Mouse (Mus musculus) C2C12 (cell line): ENCODE results near the gene Abca5. TPM values are rescaled to one million over a fixed set of nuclear protein-coding genes. Genes with fewer than 3 reads are reported as not detected.

Experiments
- H3K27me3 ChIP-seq: one replicate; pipeline ENCODE4 v1.6.1; 2011; ENCODE audit not compliant: control insufficient read depth, insufficient read depth, insufficient read length
- H3K36me3 ChIP-seq: one replicate; pipeline ENCODE4 v1.6.1; 2011; ENCODE audit not compliant: control insufficient read depth, insufficient read depth
- H3K4me3 ChIP-seq: one replicate; pipeline ENCODE4 v1.5.1; 2011; ENCODE audit warnings: mild to moderate bottlenecking, control low read depth; ENCODE audit not compliant: poor library complexity, insufficient read depth, severe bottlenecking
- H3K79me2 ChIP-seq: one replicate; pipeline ENCODE4 v1.6.1; 2011; ENCODE audit not compliant: control insufficient read depth, insufficient read depth
- H3K79me3 ChIP-seq: one replicate; pipeline ENCODE4 v1.6.1; 2011; ENCODE audit warnings: low read depth, control low read depth
- H3ac ChIP-seq: one replicate; pipeline ENCODE3; 2011; ENCODE audit warnings: low read depth; ENCODE audit not compliant: control insufficient read depth, insufficient read length
- CEBPB ChIP-seq: IDR thresholded peaks from one replicate; pipeline ENCODE4 v1.6.1; 2011; ENCODE audit warnings: low read depth, mild to moderate bottlenecking, control low read depth, moderate library complexity
- CTCF ChIP-seq: IDR thresholded peaks from one replicate; pipeline ENCODE4 v1.5.1; 2011; ENCODE audit not compliant: control insufficient read depth, insufficient read depth, insufficient read length
- FOSL1 ChIP-seq: IDR thresholded peaks from one replicate; pipeline ENCODE4 v1.8.0; 2011; ENCODE audit warnings: mild to moderate bottlenecking, low read length; ENCODE audit not compliant: poor library complexity, insufficient read depth, severe bottlenecking
- MAX ChIP-seq: IDR thresholded peaks from one replicate; pipeline ENCODE4 v1.6.1; 2011; ENCODE audit warnings: mild to moderate bottlenecking, control low read depth
- MYOD1 ChIP-seq: IDR thresholded peaks from one replicate; pipeline ENCODE4 v1.6.1; 2011; ENCODE audit warnings: low read depth; ENCODE audit not compliant: control insufficient read depth, insufficient read length
- MYOG ChIP-seq: IDR thresholded peaks from one replicate; pipeline ENCODE4 v1.6.1; 2011; ENCODE audit not compliant: control insufficient read depth, insufficient read length; ENCODE audit errors: extremely low read depth
- USF1 ChIP-seq: IDR thresholded peaks from one replicate; pipeline ENCODE4 v1.6.1; 2011; ENCODE audit warnings: low read depth, mild to moderate bottlenecking, control low read depth, moderate library complexity
- polyA plus RNA-seq: library from polyadenylated mRNA; unstranded; fragments of >200 nt; fragmentation: generic; extraction: Trizol; gene quantifications from one replicate; pipeline ENCODE4 v1.2.1, GENCODE M21; 2012; ENCODE audit warnings: missing spikeins

Abca5 gene
- polyA plus RNA-seq, 1 experiment = 0.99 TPM

DNA sequence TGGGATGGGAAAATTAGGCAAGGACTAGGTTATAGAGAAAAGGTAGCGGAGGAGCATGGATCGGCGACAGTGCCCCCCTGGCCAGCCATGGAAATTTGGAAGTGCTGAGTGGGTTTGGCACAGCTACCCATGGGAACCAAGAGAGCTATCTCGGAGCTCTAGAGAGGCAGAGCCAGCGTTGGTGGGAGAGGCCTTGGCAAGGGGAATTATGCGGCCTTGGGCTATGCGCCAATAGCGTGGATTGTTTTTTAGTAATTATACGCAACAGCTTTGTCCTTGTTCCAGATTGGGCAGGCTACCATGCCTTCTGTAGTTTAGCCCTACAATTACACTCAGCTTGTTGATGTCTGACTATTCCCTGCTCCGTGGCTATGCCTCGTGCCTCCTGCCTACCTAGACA is 70.8 kb downstream of the Abca5 start:
- Histone ChIP-seq H3ac (no peak overlapping the region), H3K4me3 (no peak overlapping the region), H3K79me2 (no peaks in the 10 kb centered on the region), H3K79me3 (no peaks in the 10 kb centered on the region), H3K36me3 (no peaks in the 10 kb centered on the region), H3K27me3 (no peaks in the 10 kb centered on the region)
- TF ChIP-seq USF1 = no peak
- TF ChIP-seq MAX = no peak
- TF ChIP-seq FOSL1 = no peak
- TF ChIP-seq CEBPB = no peak
- no peak for TF ChIP-seq MYOD1
- no peak for TF ChIP-seq CTCF
- TF ChIP-seq MYOG = no peak

DNA sequence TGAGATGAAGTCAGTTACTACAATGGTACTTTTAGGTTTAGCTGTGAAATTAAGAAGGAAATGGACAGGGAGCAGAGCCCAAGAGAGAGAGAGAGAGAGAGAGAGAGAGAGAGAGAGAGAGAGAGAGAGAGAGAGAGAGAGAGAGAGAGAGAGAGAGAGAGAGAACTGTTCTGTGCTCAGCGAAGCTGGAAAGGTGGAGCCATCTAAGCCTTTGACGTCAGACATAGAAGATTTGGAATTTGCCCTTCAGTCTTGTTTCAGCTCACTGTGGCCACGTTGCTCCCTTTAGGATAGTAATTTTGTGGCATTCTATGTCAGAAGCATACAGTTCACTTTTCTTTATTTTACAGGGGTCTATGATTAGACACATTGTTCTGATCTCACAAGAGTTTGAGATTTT is 75.6 kb downstream of the Abca5 start:
- TF ChIP-seq MAX = no peak
- TF ChIP-seq MYOD1 = no peak
- no peak for TF ChIP-seq MYOG
- no peak for TF ChIP-seq CEBPB
- no peak for TF ChIP-seq CTCF
- TF ChIP-seq FOSL1 = no peak
- no peak for TF ChIP-seq USF1
- H3K79me3 ChIP-seq = no peaks in the 10 kb centered on the region
- H3K79me2 ChIP-seq = no peaks in the 10 kb centered on the region
- H3ac ChIP-seq = no peak overlapping the region
- H3K27me3 ChIP-seq = no peaks in the 10 kb centered on the region
- H3K36me3 ChIP-seq = no peaks in the 10 kb centered on the region
- no peak overlapping the region for H3K4me3 ChIP-seq

DNA sequence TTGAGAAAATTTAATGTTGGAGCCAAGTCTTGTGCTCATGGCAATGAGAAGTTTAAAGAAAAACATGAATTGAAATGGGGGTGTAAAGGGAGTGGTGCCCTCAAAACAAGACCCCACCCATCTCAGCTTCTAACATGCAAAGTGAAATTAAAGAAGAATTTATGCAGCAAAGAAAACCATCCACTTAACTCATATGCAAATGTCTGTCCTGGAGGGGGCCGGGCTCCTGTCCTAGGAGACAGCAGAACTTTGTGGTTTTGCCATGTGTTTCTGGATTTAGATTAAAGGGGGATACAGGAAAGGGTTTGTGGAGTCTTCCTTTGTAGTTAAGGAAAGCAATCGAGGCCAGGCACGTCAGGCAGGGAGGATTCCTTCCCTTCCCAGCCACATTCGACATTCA is 79.6 kb downstream of the Abca5 start:
- Histone ChIP-seq H3K79me2 (no peaks in the 10 kb centered on the region), H3K27me3 (no peaks in the 10 kb centered on the region), H3ac (no peak overlapping the region), H3K36me3 (no peaks in the 10 kb centered on the region), H3K4me3 (no peak overlapping the region), H3K79me3 (no peaks in the 10 kb centered on the region)
- no peak for TF ChIP-seq MYOD1
- no peak for TF ChIP-seq USF1
- no peak for TF ChIP-seq CTCF
- TF ChIP-seq FOSL1 = no peak
- TF ChIP-seq MAX = no peak
- TF ChIP-seq CEBPB = no peak
- TF ChIP-seq MYOG = no peak

DNA sequence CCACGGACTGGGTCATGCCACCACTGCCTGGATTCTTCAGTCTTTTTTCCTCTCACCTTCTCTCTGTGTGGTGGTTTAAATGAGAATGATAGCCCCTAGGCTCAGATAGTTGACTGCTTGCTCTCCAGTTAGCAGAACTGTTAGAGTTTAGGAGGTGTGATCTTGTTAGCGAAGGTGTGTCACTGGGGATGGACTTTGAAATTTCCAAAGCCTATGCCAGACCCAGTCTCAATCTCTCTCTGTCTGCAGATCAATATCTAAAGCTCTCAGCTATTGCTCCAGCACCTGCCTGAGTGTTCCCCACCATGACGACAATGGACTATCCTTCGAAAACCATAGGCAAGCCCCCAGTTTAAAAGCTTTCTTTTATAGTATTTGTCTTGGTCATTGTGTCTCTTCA is 80.5 kb downstream of the Abca5 start:
- H3K79me3 ChIP-seq = no peaks in the 10 kb centered on the region
- H3K27me3 ChIP-seq = no peaks in the 10 kb centered on the region
- TF ChIP-seq MAX = no peak
- TF ChIP-seq CEBPB = no peak
- no peak for TF ChIP-seq FOSL1
- TF ChIP-seq MYOD1 = no peak
- no peak for TF ChIP-seq USF1
- TF ChIP-seq CTCF = no peak
- no peak for TF ChIP-seq MYOG
- no peaks in the 10 kb centered on the region for H3K79me2 ChIP-seq
- H3K36me3 ChIP-seq = no peaks in the 10 kb centered on the region
- H3K4me3 ChIP-seq = no peak overlapping the region
- H3ac ChIP-seq = no peak overlapping the region

DNA sequence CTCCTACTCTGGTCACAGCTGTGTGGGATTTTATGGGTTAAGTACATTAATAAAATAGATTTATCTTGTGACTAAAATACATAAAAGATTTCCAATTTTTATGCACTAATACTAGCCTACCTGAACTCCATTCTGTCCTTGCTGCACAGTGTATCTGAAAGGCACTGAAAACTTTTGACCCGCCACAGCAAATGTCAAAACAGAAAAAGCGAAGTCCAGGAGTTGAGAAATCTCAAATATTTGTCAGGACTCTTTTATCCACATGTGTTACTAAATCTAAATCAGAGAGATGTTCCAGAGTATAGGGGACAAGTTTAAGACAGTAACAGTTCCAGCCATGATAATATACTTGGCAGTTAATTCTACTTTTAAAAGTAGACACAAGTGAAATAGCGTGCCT is 85.3 kb downstream of the Abca5 start:
- Histone ChIP-seq H3K36me3 (no peaks in the 10 kb centered on the region), H3K79me3 (no peaks in the 10 kb centered on the region), H3K27me3 (no peaks in the 10 kb centered on the region), H3ac (no peak overlapping the region), H3K4me3 (no peak overlapping the region), H3K79me2 (no peaks in the 10 kb centered on the region)
- TF ChIP-seq CEBPB (no peak), USF1 (no peak), CTCF (no peak), MAX (no peak), MYOD1 (no peak), FOSL1 (no peak), MYOG (no peak)

DNA sequence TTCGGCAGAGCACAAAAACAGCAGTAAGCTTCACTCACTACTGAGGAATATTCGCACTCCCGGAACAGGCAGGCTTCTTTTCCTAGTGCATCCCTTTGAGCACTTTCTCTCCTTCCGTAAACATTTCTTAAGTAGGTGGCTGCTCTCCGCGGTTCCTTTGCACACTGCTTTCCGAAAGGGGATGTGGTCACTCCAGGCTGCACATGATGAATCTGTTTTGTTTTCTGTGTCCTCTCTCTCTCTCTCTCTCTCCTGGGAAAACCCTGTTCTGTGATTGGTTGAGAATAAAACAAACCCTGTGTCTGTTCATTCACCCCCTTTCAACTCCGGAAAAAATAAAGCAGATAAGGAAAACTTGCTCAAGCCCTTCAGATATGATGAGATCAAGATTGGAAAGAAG is 86.0 kb downstream of the Abca5 start, which contains the start of gene Abca6:
Abca6 (minus strand) TSS at position 243 of the 400 bp plus-strand sequence.
- Histone ChIP-seq H3K79me2 (no peaks in the 10 kb centered on the region), H3K36me3 (no peaks in the 10 kb centered on the region), H3K4me3 (no peak within 1 kb of the TSS), H3K27me3 (no peaks in the 10 kb centered on the region), H3ac (no peak within 1 kb of the TSS), H3K79me3 (no peaks in the 10 kb centered on the region)
- TF ChIP-seq USF1 (no peak), MYOG (no peak)
